Mouse (Mus musculus): ENCODE measurements at regions not wholly inside any gene's neighbourhood (a gene's known extent, or its start where the extent isn't known, plus 50 kb on each side); places are given as distances from the start of the nearest gene placed in this dataset.

- TF ChIP-seq EP300 (IDR thresholded peaks at IDR 0.05), result no peak
- no peak for TF ChIP-seq CTCF (IDR thresholded peaks at IDR 0.05)
Measured at GRCm38 (mm10) chr9:27216024-27216423, 60.8 kb upstream of the Jam3 start.
